Mouse (Mus musculus) cortical plate, adult 2 months (tissue): ENCODE data around the gene Psg18.
"Not testable (repeated sequence)": the region's sequence is repeated elsewhere in the genome, so short reads cannot be mapped to it uniquely, and the experiment has no call there.

Experiments
- CTCF ChIP-seq: fragments of 200-500 bp; IDR thresholded peaks from 2 replicates; pipeline ENCODE4 v1.5.1; 2011; ENCODE audit warnings: mild to moderate bottlenecking, control low read depth, low read length; ENCODE audit not compliant: insufficient read depth; ENCODE audit errors: extremely low read depth
- POLR2A ChIP-seq: fragments of 200-500 bp; IDR thresholded peaks from 2 replicates; pipeline ENCODE4 v1.6.1; 2011; ENCODE audit warnings: mild to moderate bottlenecking, low read length, control low read depth; ENCODE audit not compliant: insufficient read depth; ENCODE audit errors: extremely low read depth

- TF ChIP-seq POLR2A, CTCF: not testable (repeated sequence)
Observed at GRCm38 (mm10) chr7:18354909-18355308, at the start of gene Psg18.
